Mouse (Mus musculus) testis, adult 2 months (tissue): ENCODE data around the gene Myl12a. TPM values are rescaled to one million over a fixed set of nuclear protein-coding genes. Genes with fewer than 3 reads are reported as not detected.

Source experiments
- H3K27ac ChIP-seq: fragments of 200-500 bp; 2 replicates; pipeline ENCODE4 v1.5.1; 2012; ENCODE audit warnings: low read depth, low read length; ENCODE audit not compliant: control insufficient read depth, insufficient read depth
- H3K27me3 ChIP-seq: fragments of 200-500 bp; 2 replicates; pipeline ENCODE4 v1.6.1; 2012; ENCODE audit warnings: mild to moderate bottlenecking, low read length, moderate library complexity; ENCODE audit not compliant: control insufficient read depth, insufficient read depth
- H3K36me3 ChIP-seq: fragments of 200-500 bp; 2 replicates; pipeline ENCODE4 v1.6.1; 2012; ENCODE audit warnings: mild to moderate bottlenecking, low read length; ENCODE audit not compliant: control insufficient read depth, insufficient read depth
- H3K4me1 ChIP-seq: fragments of 200-500 bp; 2 replicates; pipeline ENCODE4 v1.6.1; 2012; ENCODE audit warnings: low read length; ENCODE audit not compliant: control insufficient read depth, insufficient read depth
- H3K4me3 ChIP-seq: fragments of 200-500 bp; 2 replicates; pipeline ENCODE4 v1.5.1; 2012; ENCODE audit warnings: low read depth, mild to moderate bottlenecking, low read length, moderate library complexity, mixed read lengths; ENCODE audit not compliant: control insufficient read depth
- CTCF ChIP-seq: fragments of 200-500 bp; IDR thresholded peaks from 2 replicates; pipeline ENCODE4 v1.5.1; 2012; ENCODE audit warnings: low read depth, mild to moderate bottlenecking, inconsistent platforms, low read length, moderate library complexity; ENCODE audit not compliant: control insufficient read depth, insufficient read depth, insufficient replicate concordance
- POLR2A ChIP-seq: fragments of 200-500 bp; IDR thresholded peaks from 2 replicates; pipeline ENCODE4 v1.6.1; 2012; ENCODE audit warnings: low read depth, mild to moderate bottlenecking, inconsistent platforms, low read length, moderate library complexity; ENCODE audit not compliant: control insufficient read depth
- polyA plus RNA-seq: library from polyadenylated mRNA; depleted of rRNA; stranded (reverse); fragments of >200 nt; gene quantifications from 2 replicates; pipeline ENCODE4 v1.2.3, GENCODE M21; 2012

Gene Myl12a
- polyA plus RNA-seq, 1 experiment: 29.2 TPM

DNA sequence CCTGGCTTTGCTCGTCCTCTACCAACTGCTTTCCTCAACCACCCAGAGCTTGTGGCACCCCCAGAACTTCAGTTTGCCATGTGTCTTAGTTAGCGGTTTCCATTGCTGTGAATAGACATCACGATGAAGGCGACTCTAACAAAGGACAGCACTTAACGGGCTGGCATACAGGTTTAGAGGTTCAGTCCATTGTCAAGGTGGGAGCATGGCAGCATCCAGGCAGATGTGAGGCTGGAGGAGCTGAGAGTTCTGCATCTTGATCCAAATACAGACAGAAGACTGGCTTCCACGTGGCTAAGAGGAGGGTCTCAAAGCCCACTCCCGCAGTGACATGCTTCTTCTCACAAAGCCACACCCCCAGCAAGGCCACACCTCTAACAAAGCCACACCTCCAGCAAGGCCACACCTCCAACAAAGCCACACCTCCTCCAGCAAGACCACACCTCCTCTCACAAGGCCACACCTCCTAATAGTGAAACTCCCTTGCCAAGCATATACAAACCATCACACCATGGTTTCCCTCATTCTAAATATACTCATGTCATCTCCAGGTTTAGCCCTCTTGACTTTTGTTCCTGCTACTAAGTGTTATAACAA, 8.1 kb upstream of the Myl12a start:
- Histone ChIP-seq H3K27ac (no peak overlapping the region), H3K36me3 (no peaks in the 10 kb centered on the region), H3K4me3 (peak overlapping the region; percentile 22), H3K4me1 (peaks cover 5% of the 10 kb centered on the region), H3K27me3 (no peaks in the 10 kb centered on the region)
- TF ChIP-seq POLR2A: no peak
- no peak for TF ChIP-seq CTCF

GRCm38 (mm10) chr17:71009751-71010150, 7.1 kb upstream of the Myl12a start:
- H3K4me1 ChIP-seq: peaks cover 5% of the 10 kb centered on the region
- TF ChIP-seq CTCF: no peak
- no peak for TF ChIP-seq POLR2A

GRCm38 (mm10) chr17:71008676-71009075, 6.0 kb upstream of the Myl12a start:
- no peaks in the 10 kb centered on the region for H3K36me3 ChIP-seq
- H3K4me3 ChIP-seq: no peak overlapping the region
- TF ChIP-seq CTCF: no peak
- TF ChIP-seq POLR2A: no peak
- no peaks in the 10 kb centered on the region for H3K27me3 ChIP-seq
- H3K4me1 ChIP-seq: peaks cover 5% of the 10 kb centered on the region
- H3K27ac ChIP-seq: no peak overlapping the region

More at GRCm38 (mm10) chr17:71009751-71010150, 7.1 kb upstream of the Myl12a start:
- H3K27ac ChIP-seq: no peak overlapping the region
- no peaks in the 10 kb centered on the region for H3K27me3 ChIP-seq
- H3K36me3 ChIP-seq: no peaks in the 10 kb centered on the region
- H3K4me3 ChIP-seq: no peak overlapping the region

DNA sequence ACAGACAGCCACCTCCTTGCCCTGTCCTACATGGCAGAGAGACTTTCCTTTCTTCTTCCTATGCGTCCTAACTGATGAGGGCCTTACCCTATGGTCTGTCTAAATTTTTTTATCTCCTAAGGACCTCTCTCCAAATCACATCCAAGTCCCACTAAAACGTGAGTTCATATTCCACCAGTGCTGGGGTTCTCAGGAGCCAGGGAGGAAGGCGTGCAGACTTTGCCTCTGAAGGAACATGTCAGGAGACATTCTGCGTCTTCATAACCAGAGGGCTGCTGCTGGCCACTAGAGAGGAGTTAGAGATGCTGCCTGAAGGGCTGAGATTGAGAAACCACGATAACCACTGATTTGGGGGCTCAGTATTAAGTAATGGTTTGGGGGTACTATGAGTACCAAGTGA, 4.3 kb upstream of the Myl12a start:
- Histone ChIP-seq H3K27me3 (no peaks in the 10 kb centered on the region), H3K27ac (no peak overlapping the region), H3K4me1 (peaks cover 11% of the 10 kb centered on the region), H3K36me3 (no peaks in the 10 kb centered on the region), H3K4me3 (no peak overlapping the region)
- TF ChIP-seq CTCF (no peak), POLR2A (no peak)

DNA sequence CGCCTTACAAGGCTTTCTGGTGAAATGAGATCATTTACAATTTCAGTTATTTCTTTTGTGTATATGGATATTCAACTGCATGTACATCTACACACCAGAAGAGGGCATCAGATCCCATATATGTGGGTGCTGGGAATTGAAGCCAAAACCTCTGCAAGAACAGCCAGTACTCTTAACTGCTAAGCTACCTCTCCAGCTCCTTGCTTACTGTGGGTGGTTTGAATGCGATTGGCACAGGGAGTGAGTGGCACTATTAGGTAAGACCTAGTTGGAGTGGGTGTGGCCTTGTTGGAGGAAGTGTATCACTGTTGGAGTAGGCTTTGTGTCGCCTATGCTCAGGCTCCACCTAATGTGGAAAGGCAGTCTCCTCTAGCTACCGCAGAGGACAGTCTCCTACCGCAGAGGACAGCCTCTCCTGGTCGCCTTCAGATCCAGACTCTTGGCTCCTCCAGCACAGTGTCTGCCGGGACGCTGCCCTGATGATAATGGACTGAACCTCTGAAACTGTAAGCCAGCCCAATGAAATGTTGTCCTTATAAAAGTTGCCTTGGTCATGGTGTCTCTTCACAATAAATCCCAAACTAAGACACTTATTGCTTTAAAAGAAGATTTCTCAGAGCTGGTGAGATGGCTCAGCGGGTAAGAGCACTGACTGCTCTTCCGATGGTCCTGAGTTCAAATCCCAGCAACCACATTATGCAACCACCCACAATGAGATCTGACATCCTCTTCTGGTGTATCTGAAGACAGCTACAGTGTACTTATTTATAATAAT, 1.7 kb upstream of the Myl12a start:
- no peaks in the 10 kb centered on the region for H3K27me3 ChIP-seq
- H3K4me1 ChIP-seq: peaks cover 6% of the 10 kb centered on the region
- TF ChIP-seq CTCF (no peak), POLR2A (no peak)
- no peak overlapping the region for H3K4me3 ChIP-seq
- no peaks in the 10 kb centered on the region for H3K36me3 ChIP-seq
- H3K27ac ChIP-seq: no peak overlapping the region

GRCm38 (mm10) chr17:71003721-71004120, 1.0 kb upstream of the Myl12a start:
- Histone ChIP-seq H3K4me3 (no peak overlapping the region), H3K36me3 (no peaks in the 10 kb centered on the region), H3K4me1 (peaks cover 6% of the 10 kb centered on the region), H3K27me3 (no peaks in the 10 kb centered on the region), H3K27ac (no peak overlapping the region)
- TF ChIP-seq CTCF (no peak), POLR2A (no peak)

- no peaks in the 10 kb centered on the region for H3K27me3 ChIP-seq
- no peaks in the 10 kb centered on the region for H3K36me3 ChIP-seq
- TF ChIP-seq CTCF (no peak), POLR2A (no peak)
- peaks cover 6% of the 10 kb centered on the region for H3K4me1 ChIP-seq
- no peak overlapping the region for H3K4me3 ChIP-seq
- no peak overlapping the region for H3K27ac ChIP-seq
Measured at GRCm38 (mm10) chr17:71003112-71003511, 434 bp upstream of the Myl12a start.
